Mouse (Mus musculus) kidney, postnatal 25 days (tissue): ENCODE measurements around the gene Bbs4.

Experiments used
- DNase-seq, 2 experiments: peaks; one replicate each; pipeline ENCODE4 v3.0.0; 2021; ENCODE audit warnings: mixed read lengths in 2 of 2

The Bbs4 gene

DNA sequence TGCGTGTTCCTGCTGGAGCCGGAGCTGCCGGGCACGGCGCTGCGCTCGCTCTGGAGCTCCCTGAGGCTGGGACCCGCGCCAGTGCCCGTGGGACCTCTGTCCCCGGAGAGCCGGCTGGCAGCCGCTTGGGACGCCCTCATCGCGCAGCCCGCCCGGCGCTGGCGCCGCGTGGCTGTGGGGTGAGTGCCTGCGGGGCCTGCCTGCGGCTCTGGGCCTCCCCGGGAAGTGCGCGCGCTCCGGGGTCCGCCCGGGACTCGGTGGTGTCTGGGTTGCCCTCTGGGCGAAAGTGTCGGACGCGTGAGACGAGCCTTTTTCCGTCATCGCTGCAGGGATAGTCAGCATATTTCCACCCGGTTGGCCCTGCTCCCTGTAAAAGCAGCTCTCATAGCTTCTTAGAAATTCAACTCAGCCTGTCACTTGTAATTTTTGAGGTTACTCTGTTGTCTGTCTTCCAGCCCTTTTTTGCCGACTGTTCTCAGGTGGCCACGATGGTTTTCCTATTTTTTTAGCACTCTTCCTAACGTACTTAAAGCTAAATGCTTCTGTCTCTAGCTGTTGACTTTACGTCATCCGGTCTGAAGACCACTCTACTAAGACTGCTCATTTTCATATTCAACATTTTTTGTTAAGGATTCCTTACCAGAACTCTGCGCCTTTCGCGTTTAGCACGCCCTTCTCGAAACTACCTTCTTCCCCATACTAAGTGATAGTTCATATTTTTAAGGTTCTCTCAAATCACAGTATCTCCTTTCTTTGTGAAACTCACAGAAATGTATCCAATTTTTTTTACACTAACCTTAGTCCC, 61.4 kb downstream of the Bbs4 start:
- no peak for DNase-seq

GRCm38 (mm10) chr9:59290957-59291687, 62.2 kb downstream of the Bbs4 start, which contains the start of gene Adpgk:
Gene Adpgk (plus strand): TSS chr9:59291558.
- peak; percentile 99 for DNase-seq

DNA sequence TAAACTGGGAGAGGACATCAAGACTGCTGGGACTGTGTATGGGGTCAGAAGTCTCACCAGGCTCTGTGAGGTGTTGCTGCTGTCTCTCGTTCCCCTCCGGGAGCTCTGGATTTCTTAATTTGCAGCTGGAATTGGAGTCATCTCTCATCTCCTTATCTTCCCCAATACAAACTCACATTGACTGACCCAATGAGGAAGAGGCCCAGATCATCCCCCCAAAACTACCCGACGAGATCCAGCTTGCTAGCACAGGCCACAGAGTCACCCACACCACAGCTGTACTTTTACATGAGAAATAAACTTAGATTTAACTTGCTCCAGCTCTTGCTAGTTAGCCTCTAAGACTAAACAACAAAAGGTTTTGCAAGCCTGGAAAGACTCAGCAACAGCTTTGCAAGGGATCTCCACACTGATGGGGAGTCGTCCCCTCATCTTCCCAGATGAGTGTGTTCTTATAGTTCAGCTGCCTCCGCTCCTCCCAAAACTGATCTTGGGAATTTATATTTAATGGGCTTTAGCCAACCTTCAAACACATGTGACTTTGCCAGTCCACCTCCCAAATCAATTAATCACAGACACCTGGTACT, 63.7 kb downstream of the Bbs4 start:
- DNase-seq, result no peak

GRCm38 (mm10) chr9:59288685-59289410, 64.5 kb downstream of the Bbs4 start:
- DNase-seq, result no peak

DNA sequence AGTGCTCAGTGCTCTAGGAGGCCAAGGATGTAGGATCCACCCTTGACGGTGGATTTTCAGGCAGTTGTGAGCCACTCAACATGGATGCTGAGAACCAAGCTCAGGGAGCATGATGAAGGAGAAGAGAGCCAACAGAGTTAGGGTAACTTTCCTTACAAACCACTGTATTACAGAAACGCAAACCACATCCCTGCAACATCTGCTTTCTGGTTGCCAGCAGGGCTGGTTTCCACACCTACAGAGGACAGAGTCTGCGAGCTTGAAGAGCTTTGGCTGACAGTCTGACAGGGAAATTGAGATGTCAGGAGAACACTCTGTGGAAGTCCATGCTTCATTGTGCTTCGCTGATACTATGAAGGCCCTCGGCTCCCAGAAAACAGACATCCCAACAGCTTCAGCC, 65.2 kb downstream of the Bbs4 start:
- no peak for DNase-seq

GRCm38 (mm10) chr9:59285614-59286013, 67.7 kb downstream of the Bbs4 start:
- DNase-seq, result no peak

GRCm38 (mm10) chr9:59282683-59282986, 70.7 kb downstream of the Bbs4 start:
- DNase-seq, result no peak

- DNase-seq, result peak; percentile 78 to 79
These were observed 71.2 kb downstream of the Bbs4 start for GRCm38 (mm10) chr9:59281871-59282682.

DNA sequence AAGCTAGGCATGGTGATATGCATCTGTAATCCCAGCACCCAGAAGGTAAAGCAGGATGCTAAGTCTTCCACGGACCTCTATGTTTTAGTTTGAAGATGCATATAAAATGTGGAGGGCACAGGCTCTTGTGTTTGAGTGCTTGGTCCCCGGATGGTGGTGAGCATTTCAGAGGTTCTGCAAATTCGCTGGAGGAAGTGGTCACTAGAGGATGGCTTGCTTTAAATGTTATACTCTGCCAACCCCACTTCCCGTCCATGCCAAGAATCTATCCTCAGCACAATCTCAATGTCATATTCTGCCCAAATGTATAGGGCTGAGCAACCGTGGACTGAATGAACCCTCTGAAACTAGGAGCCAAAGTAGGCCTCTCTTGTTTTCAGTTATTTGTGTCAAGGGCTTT, 72.4 kb downstream of the Bbs4 start:
- DNase-seq, result no peak

GRCm38 (mm10) chr9:59278694-59279093, 74.6 kb downstream of the Bbs4 start:
- DNase-seq, result no peak

- DNase-seq, result no peak
These were observed 75.1 kb downstream of the Bbs4 start for GRCm38 (mm10) chr9:59278199-59278598.

- DNase-seq, result no peak
These were observed 78.4 kb downstream of the Bbs4 start for GRCm38 (mm10) chr9:59274846-59275455.

- DNase-seq, result no peak
These were observed 80.1 kb downstream of the Bbs4 start for GRCm38 (mm10) chr9:59273199-59273598.
